Mouse (Mus musculus): ENCODE measurements around the gene Hdac9.

DNA sequence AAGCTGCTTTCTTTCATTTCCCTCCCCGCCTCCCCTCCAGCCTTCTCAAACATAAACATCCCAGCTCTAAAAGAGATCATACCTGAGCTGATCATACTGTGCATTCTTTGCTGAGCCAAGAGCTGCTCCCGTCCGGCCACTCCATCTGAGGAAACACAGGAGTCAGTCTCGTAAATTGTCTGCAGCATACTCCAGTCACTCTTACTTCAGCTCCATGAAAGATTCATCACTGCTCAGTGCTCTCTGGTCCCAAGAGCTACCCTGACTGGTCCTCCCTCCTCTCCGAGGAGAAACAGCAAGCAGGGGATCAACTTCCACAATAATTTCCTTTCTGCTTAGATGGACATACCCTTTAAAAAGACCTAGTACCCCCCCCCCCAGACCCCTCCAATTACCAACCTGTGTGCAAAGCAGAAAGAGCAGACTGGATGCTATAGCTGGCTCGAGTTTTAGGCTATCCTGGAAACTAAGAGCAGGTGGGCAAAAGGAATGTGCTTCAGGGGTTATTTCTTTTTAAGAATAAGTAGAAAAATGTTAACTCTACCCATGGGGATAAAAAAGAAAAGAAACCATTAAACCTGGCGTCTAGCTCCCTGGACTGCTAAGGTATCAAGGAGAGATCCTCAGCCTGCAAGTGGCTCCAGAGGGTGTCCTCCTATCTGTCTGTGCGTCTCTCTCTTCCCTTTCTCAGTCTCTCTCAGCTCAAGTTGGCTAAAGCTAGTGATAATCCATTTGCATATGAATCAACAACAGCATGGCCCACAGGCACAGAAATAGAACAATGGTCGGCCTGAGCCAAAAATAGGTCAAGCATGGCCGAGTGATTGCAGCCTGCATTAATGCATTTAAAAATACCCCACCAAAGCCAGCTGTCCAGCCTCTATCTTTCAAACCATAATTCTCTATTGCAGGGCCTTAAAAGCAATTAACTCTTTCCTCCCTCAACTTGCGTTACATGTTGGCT lies 388.4 kb downstream of the Hdac9 start:
- TF ChIP-seq CTCF (IDR thresholded peaks at IDR 0.05; ENCODE audit: low read depth, low read length): no peak
- no peak for TF ChIP-seq POLR2A (IDR thresholded peaks at IDR 0.05; ENCODE audit: borderline replicate concordance, low read depth, low read length)

All from bone marrow macrophage, adult 2 months (primary cell).